Mouse (Mus musculus) v-Abl transformed pro-B cells (cell line): ENCODE data around the gene Hmgn5.

ENCODE experiments used
- in situ Hi-C, 2 experiments: fragments of 400-800 bp; cut with MboI; formaldehyde crosslinking; loops; one replicate each; pipeline ENCODE4 v1.15.1; 2025; ENCODE audit not compliant: unreplicated experiment in 2 of 2

Hmgn5 gene

GRCm38 (mm10) chrX:109013283-109013682, at the start of gene Hmgn5:
Gene Hmgn5 (minus strand): TSS chrX:109013404.
- in situ Hi-C loops = loop anchor here (5.0 to 25.0 kb wide), 6 partner anchors 72 to 1201 kb away; partner anchors contain the start of genes 2610002M06Rik (in 1 of the 2) and Brwd3 (in 1 of the 2)

GRCm38 (mm10) chrX:109047773-109048172, 34.6 kb upstream of the Hmgn5 start:
- in situ Hi-C loops = no loop called here

- in situ Hi-C loops = no loop called here
Observed at GRCm38 (mm10) chrX:109026224-109026623, 13.0 kb upstream of the Hmgn5 start.

- in situ Hi-C loops = loop anchor here in 1 of 2 experiments (25.0 kb wide), 3 partner anchors 159 to 1209 kb away; partner anchors contain the start of gene 2610002M06Rik
Observed at GRCm38 (mm10) chrX:109020858-109021257, 7.7 kb upstream of the Hmgn5 start.

- in situ Hi-C loops = loop anchor here (5.0 to 25.0 kb wide), 6 partner anchors 71 to 1202 kb away; partner anchors contain the start of genes 2610002M06Rik (in 1 of the 2) and Brwd3 (in 1 of the 2)
Observed at GRCm38 (mm10) chrX:109014166-109014565, 962 bp upstream of the Hmgn5 start.

GRCm38 (mm10) chrX:109013686-109014085, 482 bp upstream of the Hmgn5 start:
- in situ Hi-C loops = loop anchor here (5.0 to 25.0 kb wide), 6 partner anchors 71 to 1201 kb away; partner anchors contain the start of genes 2610002M06Rik (in 1 of the 2) and Brwd3 (in 1 of the 2)

- in situ Hi-C loops = loop anchor here (5.0 to 25.0 kb wide), 6 partner anchors 72 to 1200 kb away; partner anchors contain the start of genes 2610002M06Rik (in 1 of the 2) and Brwd3 (in 1 of the 2)
Observed at GRCm38 (mm10) chrX:109012371-109013031, 703 bp downstream of the Hmgn5 start.

GRCm38 (mm10) chrX:109011611-109012185, 1.5 kb downstream of the Hmgn5 start:
- in situ Hi-C loops = loop anchor here (5.0 to 25.0 kb wide), 6 partner anchors 73 to 1199 kb away; partner anchors contain the start of genes 2610002M06Rik (in 1 of the 2) and Brwd3 (in 1 of the 2)

GRCm38 (mm10) chrX:109001277-109001676, 11.9 kb downstream of the Hmgn5 start:
- in situ Hi-C loops = loop anchor here in 1 of 2 experiments (25.0 kb wide), 3 partner anchors 139 to 1189 kb away; partner anchors contain the start of gene 2610002M06Rik
